10 mouse cellular contexts compared by ENCODE assay signal in genomic region chr7:130654562-130654961, GRCm38 (mm10).
DNase-seq lines count a peak whose midpoint lies in the region; ATAC-seq lines count a peak whose summit lies in the region.
"Had no signal": no experiment of that assay in that cellular context is flagged by ENCODE, and none has a peak within 500 bp of the region (broad histone marks: within the 10 kb centered on the region; RNA-seq: fewer than 3 reads in every experiment).

No protein-coding gene starts in this region.

- no peaks in the 10 kb centered on the region for H3K27me3 ChIP-seq in liver, embryonic 11.5 days (replicated peaks; ENCODE audit: control insufficient read depth, insufficient read depth, low read length)
- H3K27me3 ChIP-seq in neural tube, embryonic 15.5 days (replicated peaks), result no peaks in the 10 kb centered on the region

- 54% methylated on average over 2 of the region's 2 CpGs for WGBS in liver, embryonic 11.5 days
- 76% methylated on average over 2 of the region's 2 CpGs for WGBS in neural tube, embryonic 15.5 days

- no peaks in the 10 kb centered on the region for H3K9me3 ChIP-seq in liver, embryonic 11.5 days (ENCODE audit: control insufficient read depth, low read length)
- H3K9me3 ChIP-seq in neural tube, embryonic 15.5 days (replicated peaks), result no peaks in the 10 kb centered on the region

- peak; percentile 46 for DNase-seq in urinary bladder, postnatal 14 days (ENCODE audit: low spot score)
- DNase-seq in urinary bladder, postnatal 36 days (ENCODE audit: low spot score in 2 of 2), result no peak
- DNase-seq in heart, postnatal 4 days, result peak; percentile 71
- no peak for DNase-seq in liver, embryonic 11.5 days (ENCODE audit: low spot score)
- DNase-seq in cerebellum, postnatal 36 days, result no peak
- DNase-seq in urinary bladder, adult 2 months (ENCODE audit: low spot score), result no peak
- DNase-seq: midbrain, embryonic 14.5 days had no signal

- H3K4me2 ChIP-seq in liver, embryonic 11.5 days, result no peak overlapping the region
- no peak overlapping the region for H3K4me2 ChIP-seq in neural tube, embryonic 15.5 days

- H3K4me3 ChIP-seq in liver, embryonic 11.5 days (ENCODE audit: low read depth, low read length), result no peak overlapping the region
- no peak overlapping the region for H3K4me3 ChIP-seq in neural tube, embryonic 15.5 days (replicated peaks)

- peak overlapping the region; percentile 35; the same call in 1 of the 2 replicates for H3K27ac ChIP-seq in liver, embryonic 11.5 days (ENCODE audit: low read depth, low read length)
- H3K27ac ChIP-seq in neural tube, embryonic 15.5 days (replicated peaks), result no peak overlapping the region

- no peaks in the 10 kb centered on the region for H3K36me3 ChIP-seq in liver, embryonic 11.5 days (ENCODE audit: control insufficient read depth, insufficient read depth, low read length)
- no peaks in the 10 kb centered on the region for H3K36me3 ChIP-seq in neural tube, embryonic 15.5 days

- peak; percentile 65; the same call in 1 of the 2 replicates for ATAC-seq in liver, embryonic 11.5 days (replicated peaks; ENCODE audit: low FRiP score)
- no peak for ATAC-seq in megakaryocyte-erythroid progenitor cell, adult 5-6 weeks (replicated peaks; ENCODE audit: low FRiP score, low TSS enrichment, poor library complexity, severe bottlenecking)
- no peak for ATAC-seq in neural tube, embryonic 15.5 days (ENCODE audit: low FRiP score)
- ATAC-seq: inflammation-experienced regulatory T-cells, adult 6 months had no signal

- H3K9ac ChIP-seq in liver, embryonic 11.5 days (ENCODE audit: low read depth, low read length), result no peak overlapping the region
- H3K9ac ChIP-seq in neural tube, embryonic 15.5 days (replicated peaks), result no peak overlapping the region

- peaks cover 13% of the 10 kb centered on the region; the same call in 1 of the 2 replicates for H3K4me1 ChIP-seq in liver, embryonic 11.5 days (replicated peaks; ENCODE audit: control insufficient read depth, insufficient read depth, low read length)
- H3K4me1 ChIP-seq in neural tube, embryonic 15.5 days, result 0 out of 2 replicates have a peak, but pooled peaks cover 3% of the 10 kb centered on the region

Comparison
In these comparisons a context has a peak if more than half of its experiments do, and no peak if none do; other contexts are left out.
1. DNase-seq: peak in urinary bladder, postnatal 14 days (single experiment) and heart, postnatal 4 days (single experiment); none in urinary bladder, postnatal 36 days (0 of 2), liver, embryonic 11.5 days (single experiment), cerebellum, postnatal 36 days (0 of 2) and urinary bladder, adult 2 months (single experiment).